Mouse (Mus musculus) left cerebral cortex, postnatal 14 days (tissue): ENCODE measurements at regions not wholly inside any gene's neighbourhood (a gene's known extent, or its start where the extent isn't known, plus 50 kb on each side); places are given as distances from the start of the nearest gene placed in this dataset.
"Not testable (repeated sequence)": the region's sequence is repeated elsewhere in the genome, so short reads cannot be mapped to it uniquely, and the experiment has no call there.

Experiments
- DNase-seq, 2 experiments: peaks; one replicate each; pipeline ENCODE4 v3.0.0; 2021 to 2022; ENCODE audit warnings: low spot score in 2 of 2, mixed read lengths in 1 of 2
- intact Hi-C: fragments of 180-260 bp; cut with DNase I; formaldehyde crosslinking; loops from one replicate; pipeline ENCODE4 v1.15.1; 2025

DNA sequence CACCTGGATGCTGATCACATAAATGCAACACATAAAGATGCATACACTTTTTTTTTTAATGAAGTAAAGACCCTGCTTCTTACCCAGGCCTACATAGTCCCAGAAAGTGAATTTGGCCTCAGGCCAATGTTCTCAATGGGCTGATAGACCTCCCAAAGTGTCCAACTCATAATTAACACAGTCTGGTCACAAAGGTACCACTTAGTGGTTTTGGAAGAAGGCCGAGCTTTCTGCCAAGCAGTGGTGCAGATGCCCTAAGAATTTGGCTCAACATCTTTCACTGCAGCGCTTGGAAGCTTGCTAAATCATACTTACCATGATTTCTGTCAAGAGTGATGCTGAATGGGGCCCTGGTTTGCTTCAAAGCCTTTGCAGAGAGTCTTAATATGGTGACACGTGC is 706.4 kb upstream of the Rag2 start:
- intact Hi-C loops = no loop called here
- peak in 1 of 2 experiments; percentile 4 for DNase-seq

DNA sequence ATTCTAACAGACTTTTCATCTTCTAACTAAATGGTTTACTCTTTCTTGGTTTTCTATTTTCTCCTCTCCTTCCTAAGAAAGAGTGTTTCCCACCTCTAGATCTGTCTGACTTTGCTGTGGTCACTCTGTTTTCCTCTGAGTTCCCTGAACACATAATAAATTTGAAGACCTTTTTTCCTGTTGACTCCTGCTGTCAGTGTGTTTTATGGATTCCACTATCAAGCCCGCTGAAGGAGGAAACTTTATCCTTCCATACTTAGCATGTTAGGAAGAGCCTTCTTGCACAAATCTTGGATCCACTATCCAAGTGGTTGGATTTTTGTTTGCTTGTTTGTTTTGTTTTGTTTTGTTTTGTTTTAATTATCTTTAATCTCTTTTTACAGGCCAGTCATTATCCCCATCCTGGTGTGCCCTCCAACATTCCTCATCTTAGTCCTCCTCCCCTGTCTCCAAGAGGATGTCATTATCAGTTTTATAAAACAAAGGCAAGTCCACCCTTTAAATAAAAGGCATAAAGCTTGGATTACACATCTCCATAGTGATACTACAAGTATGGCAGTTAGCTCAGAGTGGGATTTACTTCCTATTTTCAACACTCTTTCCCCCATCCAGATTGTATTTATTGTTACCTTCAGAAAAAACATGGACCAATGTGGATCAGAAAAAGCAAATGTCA is 704.8 kb upstream of the Rag2 start:
- intact Hi-C loops = no loop called here
- no peak for DNase-seq

- DNase-seq, intact Hi-C loops: not testable (repeated sequence)
Measured at GRCm38 (mm10) chr2:100948632-100949031, 675.9 kb upstream of the Rag2 start.

DNA sequence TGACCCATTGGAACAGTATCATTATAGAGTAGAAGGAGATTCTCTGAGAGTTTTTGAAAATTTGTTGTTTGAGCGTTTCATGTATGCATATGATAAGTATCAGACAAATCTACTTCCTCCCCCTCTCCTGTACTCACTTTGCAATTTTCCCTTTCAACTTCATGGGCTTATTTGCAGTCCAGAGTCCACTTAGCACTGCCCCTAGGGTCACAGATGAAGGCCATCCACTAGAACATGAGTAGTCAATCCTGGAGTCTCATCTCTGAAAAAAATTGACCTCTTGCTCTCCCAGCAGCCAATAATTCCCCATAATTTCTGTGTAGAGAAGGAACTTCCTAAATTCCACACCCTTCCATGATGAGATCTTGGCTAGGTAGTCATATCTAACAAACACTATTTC is 665.1 kb upstream of the Rag2 start:
- intact Hi-C loops = no loop called here
- no peak for DNase-seq

GRCm38 (mm10) chr2:100964584-100964983 is 659.9 kb upstream of the Rag2 start:
- no peak for DNase-seq
- intact Hi-C loops = no loop called here

GRCm38 (mm10) chr2:100977202-100977601 is 647.3 kb upstream of the Rag2 start:
- DNase-seq = no peak
- intact Hi-C loops = no loop called here

DNA sequence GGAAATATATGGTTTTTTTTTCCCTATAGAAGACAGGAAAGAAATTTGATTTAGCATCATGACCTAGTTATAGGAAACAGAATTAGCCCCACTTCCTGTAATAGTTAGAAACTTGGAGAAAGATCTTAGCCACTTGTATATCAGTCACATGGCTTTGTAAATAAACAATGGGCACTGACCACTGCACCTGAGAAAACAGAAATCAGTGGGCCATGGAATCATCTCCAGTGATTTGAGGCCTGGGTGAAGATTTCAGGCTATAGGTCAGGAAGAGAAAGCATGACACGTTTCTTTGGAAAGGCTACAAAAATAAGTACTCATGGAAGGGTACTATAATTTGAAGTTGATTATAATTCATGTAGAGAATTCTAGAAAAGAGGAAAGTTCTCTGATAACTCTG is 642.2 kb upstream of the Rag2 start:
- intact Hi-C loops = no loop called here
- DNase-seq = no peak

GRCm38 (mm10) chr2:101015353-101015752 is 609.2 kb upstream of the Rag2 start:
- no peak for DNase-seq
- intact Hi-C loops = no loop called here

DNA sequence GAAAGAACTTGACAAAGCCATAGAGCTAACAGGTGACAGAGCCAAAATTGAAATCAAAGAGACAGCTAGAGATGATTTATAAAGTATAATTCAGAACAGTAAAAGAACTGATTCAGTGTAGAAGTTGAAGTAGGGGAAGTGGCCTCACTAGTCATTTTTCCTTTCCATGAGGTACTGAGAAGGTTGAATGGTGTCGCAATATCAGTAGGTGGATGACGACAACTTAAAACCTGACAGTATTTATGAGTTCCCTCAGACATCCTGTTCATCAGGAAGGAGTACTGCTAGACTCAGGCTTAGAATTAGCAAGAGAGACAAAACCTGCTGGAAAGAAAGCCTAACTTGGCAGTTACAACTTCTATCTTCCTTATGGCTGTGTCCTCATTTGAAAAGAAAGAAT is 605.1 kb upstream of the Rag2 start:
- intact Hi-C loops = no loop called here
- DNase-seq = no peak

GRCm38 (mm10) chr2:101021515-101021914 is 603.0 kb upstream of the Rag2 start:
- peak; percentile 12 to 23 for DNase-seq
- intact Hi-C loops = no loop called here

DNA sequence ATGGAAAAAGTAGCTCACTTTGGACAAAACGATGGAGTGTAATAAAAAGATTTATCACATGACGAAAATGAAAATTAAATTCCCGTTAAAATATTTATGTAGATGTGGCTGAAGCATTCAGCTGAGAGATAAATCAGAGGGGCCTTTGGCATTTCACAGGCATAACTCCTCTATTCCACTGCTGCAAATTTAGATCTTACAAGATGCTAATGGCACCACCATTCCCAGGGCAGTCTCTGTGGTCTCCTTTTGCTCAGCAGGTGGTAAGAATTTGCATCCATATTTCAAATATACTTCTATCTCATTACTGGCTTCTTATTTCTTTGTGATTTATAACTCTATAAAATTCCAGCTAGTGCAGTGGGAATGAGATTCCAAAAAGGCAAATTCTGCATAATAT is 581.5 kb upstream of the Rag2 start:
- intact Hi-C loops = no loop called here
- DNase-seq = no peak

GRCm38 (mm10) chr2:101062939-101063338 is 561.6 kb upstream of the Rag2 start:
- no peak for DNase-seq
- intact Hi-C loops = no loop called here

DNA sequence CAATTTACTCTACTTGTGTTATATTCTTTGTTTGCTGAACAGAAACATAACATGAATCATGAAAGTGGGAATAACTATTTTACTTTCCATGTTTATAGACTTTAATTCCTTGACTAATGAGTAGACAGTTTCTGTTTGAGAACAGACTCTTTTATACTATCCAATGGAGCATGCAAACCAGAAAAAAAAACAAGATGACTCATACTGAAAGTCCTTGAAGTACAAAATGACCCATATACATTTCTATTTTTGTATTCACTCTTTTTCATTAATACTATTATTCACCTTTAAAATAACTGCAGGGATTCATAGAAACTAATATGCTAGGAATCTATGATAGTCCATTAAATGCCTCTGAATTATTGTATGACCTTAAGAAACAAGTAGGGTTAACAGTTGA is 549.5 kb upstream of the Rag2 start:
- intact Hi-C loops = no loop called here

GRCm38 (mm10) chr2:101080231-101080630 is 544.3 kb upstream of the Rag2 start:
- no peak for DNase-seq
- intact Hi-C loops = no loop called here

More for the DNA sequence above, 549.5 kb upstream of the Rag2 start:
- no peak for DNase-seq

DNA sequence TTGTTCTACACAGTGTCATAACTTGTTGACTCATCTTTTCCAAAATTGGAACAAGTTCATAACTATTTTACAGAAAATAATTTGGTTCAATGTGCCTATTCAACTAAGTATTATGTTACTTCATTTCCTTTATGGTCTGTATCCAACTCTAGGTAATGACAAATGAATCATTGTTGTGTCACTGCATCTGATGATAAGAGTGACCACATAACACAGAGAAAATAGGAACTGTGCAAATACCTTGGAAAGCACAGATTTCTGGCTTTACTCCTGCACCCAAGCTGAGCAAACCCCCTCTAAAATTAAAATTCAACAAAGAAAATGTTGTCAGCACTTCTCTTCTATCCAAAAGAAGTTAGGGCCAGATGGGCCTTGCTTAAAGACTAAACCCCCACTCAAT is 540.7 kb upstream of the Rag2 start:
- DNase-seq = no peak
- intact Hi-C loops = no loop called here

- intact Hi-C loops = no loop called here
- no peak for DNase-seq
Measured at GRCm38 (mm10) chr2:101084648-101085047, 539.9 kb upstream of the Rag2 start.

- DNase-seq = peak; percentile 6 to 9
Measured at GRCm38 (mm10) chr2:101107183-101107872, 517.2 kb upstream of the Rag2 start.

GRCm38 (mm10) chr2:101136867-101137266 is 487.7 kb upstream of the Rag2 start:
- intact Hi-C loops = no loop called here

More at GRCm38 (mm10) chr2:101107183-101107872, 517.2 kb upstream of the Rag2 start:
- intact Hi-C loops = no loop called here

DNA sequence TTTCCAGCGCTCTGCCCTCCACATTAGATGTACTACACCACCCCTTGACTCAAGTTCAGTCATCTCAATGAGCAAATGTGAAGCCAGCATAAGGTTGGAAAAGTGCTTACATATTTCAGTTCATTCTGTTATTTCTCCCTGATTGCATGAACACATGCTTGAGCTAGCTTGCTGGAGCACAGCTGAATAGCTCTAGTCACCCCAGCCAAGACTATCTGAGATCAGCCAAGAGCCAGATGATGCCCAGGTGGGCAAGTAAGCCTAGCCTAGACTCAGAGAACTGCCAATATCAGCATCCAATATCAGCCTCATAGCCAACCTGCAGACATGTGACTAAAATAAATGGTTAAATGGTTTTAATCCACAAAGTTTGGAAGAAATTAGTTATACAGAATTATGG is 484.6 kb upstream of the Rag2 start:
- no peak for DNase-seq
- intact Hi-C loops = no loop called here

More at GRCm38 (mm10) chr2:101136867-101137266, 487.7 kb upstream of the Rag2 start:
- no peak for DNase-seq

- intact Hi-C loops = loop anchor here (5.0 kb wide), 1 partner anchor 1920 kb away; no protein-coding TSS in a partner anchor
- no peak for DNase-seq
Measured at GRCm38 (mm10) chr2:101156755-101157271, 467.7 kb upstream of the Rag2 start.

DNA sequence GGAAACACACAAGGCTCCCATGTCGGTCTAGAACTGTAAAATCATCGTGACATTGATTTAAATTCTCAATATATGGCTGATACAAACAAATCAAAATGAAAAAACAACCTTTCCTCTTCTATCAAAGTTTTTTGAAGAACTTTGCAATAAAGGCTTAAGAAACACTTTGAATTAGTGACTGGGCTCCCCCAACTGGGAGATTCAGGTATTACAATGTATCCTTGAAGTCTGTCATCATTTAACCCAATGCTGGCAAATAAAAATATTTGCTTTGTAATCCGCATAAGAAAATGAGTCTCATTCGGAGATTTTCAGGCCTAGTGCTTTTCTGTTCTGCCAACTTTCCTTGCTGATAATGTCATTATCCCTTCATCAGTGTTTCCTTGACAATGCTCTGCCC is 465.2 kb upstream of the Rag2 start:
- intact Hi-C loops = loop anchor here (5.0 kb wide), 1 partner anchor 1922 kb away; no protein-coding TSS in a partner anchor

More for the DNA sequence above, 465.2 kb upstream of the Rag2 start:
- DNase-seq = peak; percentile 81 to 82
